Mouse (Mus musculus): ENCODE measurements at regions not wholly inside any gene's neighbourhood (a gene's known extent, or its start where the extent isn't known, plus 50 kb on each side); places are given as distances from the start of the nearest gene placed in this dataset.

DNA sequence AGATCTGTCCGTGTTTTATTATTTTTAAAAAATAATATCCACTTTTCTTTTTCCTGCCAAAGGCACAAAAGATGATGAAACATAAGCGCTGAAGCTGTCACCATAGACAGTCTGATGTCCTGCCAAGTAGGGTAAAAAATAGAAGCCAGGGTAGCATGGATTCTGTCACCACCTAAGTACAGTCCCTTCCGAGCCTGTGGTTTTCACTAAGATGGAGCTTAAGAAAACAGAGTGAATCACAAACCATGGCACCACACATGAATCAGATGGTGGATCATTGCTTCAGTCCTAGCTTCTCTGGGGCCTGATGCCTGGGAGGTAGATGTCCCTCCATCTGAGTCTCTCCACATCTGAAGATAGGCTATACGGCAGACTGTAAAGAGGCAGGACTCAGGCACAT lies 55.9 kb upstream of the Fmod start:
- intact Hi-C loops (cut with DNase I) = no loop called here

GRCm38 (mm10) chr1:133978271-133978988 lies 57.2 kb upstream of the Prelp start:
- intact Hi-C loops (cut with DNase I) = no loop called here
- peak in 1 of 2 experiments; percentile 13 for DNase-seq (ENCODE audit: low spot score in 2 of 2)

More for the DNA sequence above, 55.9 kb upstream of the Fmod start:
- peak in 1 of 2 experiments; percentile 6 for DNase-seq (ENCODE audit: low spot score in 2 of 2)

DNA sequence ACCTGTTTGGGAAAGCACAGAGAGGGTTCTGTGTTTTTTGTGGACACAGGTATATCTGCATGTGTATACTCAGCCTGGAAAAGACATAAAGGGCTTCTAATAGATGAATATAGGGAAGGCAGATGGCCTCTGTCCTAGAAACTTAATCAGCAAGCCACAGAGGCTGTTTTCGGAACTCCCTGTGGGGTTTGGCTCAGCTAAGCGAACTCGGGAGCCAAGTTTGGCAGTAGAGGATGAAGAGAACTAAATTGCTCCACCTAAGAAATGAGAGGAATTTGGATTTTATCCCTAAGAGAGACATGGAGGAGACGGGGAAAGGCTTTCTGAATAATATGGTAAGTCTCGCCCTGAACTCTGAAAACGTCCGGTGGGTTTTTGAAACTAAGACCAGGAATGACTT lies 56.0 kb upstream of the Prelp start:
- no peak for DNase-seq (ENCODE audit: low spot score in 2 of 2)
- intact Hi-C loops (cut with DNase I) = no loop called here

- intact Hi-C loops (cut with DNase I) = no loop called here
These were observed 52.6 kb upstream of the Prelp start for GRCm38 (mm10) chr1:133973801-133974200.

GRCm38 (mm10) chr1:133971290-133971689 lies 50.1 kb upstream of the Prelp start:
- no peak for DNase-seq (ENCODE audit: low spot score in 2 of 2)
- intact Hi-C loops (cut with DNase I) = no loop called here

More at GRCm38 (mm10) chr1:133973801-133974200, 52.6 kb upstream of the Prelp start:
- no peak for DNase-seq (ENCODE audit: low spot score in 2 of 2)
